Mouse (Mus musculus) T-helper 1 cell (primary cell): ENCODE results near the gene Ap4m1.
"Not testable (repeated sequence)": the region's sequence is repeated elsewhere in the genome, so short reads cannot be mapped to it uniquely, and the experiment has no call there.

Experiments used
- in situ Hi-C: fragments of 300-600 bp; cut with MboI, MseI; formaldehyde crosslinking; loops from one replicate; pipeline ENCODE4 v1.15.1; 2025; ENCODE audit warnings: high pct_unique_total_duplicates

Gene Ap4m1

DNA sequence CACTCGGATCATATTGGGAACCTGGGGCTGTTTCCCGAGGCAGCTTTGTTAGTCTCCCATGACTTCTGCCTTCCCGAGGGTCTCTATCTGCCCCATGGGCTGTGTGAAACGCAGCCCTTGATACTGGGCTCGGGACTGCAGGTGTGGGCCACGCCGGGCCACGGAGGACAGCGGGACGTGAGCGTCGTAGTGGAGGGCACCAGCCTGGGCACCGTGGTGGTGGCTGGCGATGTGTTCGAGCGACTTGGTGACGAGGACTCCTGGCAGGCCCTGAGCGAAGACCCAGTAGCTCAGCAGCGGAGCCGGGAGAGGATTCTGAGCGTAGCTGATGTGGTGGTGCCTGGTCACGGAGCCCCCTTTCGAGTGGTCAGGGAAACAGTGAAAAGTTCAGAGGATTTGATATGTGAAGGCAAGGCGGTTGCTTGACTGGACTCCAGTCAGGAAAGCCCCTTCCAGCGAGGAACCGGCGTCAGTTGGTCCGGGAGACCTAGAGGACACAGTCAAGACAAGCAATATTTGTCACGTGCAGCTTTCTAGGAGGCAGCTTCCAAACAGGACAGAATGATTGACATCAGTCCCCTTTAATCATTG, 23.0 kb downstream of the Ap4m1 start:
- in situ Hi-C loops, result loop anchor here (5.0 kb wide), 1 partner anchor 82 kb away; the partner anchor contains the start of gene Gm43720

DNA sequence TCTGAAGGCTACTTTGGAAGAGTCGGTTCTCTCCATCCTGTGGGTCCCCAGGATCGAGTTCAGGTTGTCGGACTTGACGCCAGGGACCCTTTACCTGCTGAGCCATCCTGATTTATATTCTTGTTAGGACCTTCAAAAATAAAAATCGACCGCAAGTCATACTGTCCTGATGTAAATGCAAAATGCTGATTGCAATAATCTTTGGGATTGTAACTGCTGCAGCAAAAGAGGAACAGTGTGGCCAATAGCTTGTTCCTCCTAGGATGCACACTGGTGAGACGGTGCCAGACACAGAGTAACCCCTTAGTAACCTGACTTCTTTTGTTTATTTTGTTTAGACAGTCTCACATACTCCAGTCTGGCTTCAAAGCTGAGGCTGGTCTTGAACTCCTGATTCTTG, 23.7 kb downstream of the Ap4m1 start:
- in situ Hi-C loops, result no loop called here

GRCm38 (mm10) chr5:138199576-138199975, 27.8 kb downstream of the Ap4m1 start:
- in situ Hi-C loops, result no loop called here

DNA sequence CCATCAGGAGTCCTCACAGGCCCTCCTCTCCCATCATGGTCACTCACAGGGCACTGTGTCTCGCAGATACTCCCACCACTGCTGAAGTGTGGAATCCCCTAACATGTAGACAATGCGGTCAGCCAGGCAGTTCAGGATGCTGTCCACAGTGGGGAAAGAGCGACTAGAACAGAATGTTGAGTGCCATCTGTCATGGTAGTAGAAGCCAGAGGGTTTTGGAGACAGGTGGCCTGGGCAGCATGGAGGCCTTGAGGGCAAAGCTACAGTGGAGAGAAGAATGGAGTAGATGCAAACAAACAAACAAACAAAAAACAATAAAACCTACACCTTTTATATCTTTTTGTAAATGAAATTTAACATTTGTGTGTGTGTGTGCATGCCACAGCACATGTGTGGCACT, 30.3 kb downstream of the Ap4m1 start:
- in situ Hi-C loops, result no loop called here

DNA sequence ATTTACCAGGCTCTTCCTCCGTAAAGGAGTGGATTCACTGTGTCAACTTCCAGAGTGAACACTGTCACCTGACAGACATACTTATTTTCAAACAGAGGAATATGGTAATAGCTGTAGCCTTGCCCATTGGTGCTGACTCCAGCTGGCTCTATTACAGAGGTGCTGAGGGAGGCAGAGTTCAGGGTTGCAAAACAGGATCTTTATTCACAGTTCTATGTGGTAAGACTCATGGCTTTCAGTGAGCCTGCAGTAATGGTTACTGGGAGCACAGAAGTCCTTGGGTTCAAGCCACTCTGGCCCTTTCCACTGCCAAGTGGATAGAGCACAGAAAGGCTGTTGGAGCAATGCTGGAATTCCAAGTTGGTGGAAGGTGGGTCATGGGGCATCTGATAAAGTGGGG, 35.5 kb downstream of the Ap4m1 start:
- in situ Hi-C loops, result loop anchor here (5.0 kb wide), 1 partner anchor 445 kb away; no protein-coding TSS in a partner anchor

GRCm38 (mm10) chr5:138207873-138208272, 36.1 kb downstream of the Ap4m1 start:
- in situ Hi-C loops, result loop anchor here (5.0 kb wide), 1 partner anchor 444 kb away; no protein-coding TSS in a partner anchor

DNA sequence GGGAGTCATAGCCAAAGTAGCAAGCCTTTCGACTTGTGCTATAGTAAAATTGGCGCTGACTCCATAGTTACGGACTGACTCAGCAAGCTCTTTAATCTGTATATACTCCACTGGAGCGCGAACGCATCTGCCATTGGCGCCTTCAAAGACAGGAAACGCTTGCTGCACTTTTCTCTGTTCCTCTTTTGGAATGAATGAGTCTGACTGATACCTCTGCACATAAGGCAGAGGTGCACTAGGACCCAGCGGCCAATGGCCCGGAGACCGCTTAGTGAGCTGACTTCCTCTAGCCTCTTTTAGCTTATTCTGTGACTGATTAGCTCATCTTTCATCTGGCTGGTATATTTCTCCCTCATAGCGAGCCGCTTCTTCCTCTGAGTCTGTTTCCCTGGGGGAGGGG, 44.8 kb downstream of the Ap4m1 start:
- in situ Hi-C loops, result not testable (repeated sequence)

DNA sequence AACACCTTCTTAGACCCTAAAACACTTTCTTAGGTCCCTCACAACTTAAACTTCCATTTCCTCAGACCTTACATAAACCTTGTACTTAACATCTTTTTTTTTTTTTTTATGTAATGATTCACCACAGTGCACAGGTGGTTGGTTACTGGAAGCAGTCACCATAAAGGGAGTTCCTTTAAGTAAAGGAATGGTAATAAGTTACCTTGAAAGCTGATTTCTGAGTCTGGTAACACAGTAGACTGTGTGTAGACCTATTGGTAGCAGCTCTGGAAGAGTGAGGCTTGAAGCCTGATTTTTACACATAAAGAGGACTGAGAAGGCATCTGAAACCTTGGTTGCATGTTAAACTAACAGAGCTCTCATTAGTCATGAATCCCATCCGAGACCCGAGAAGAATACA, 48.1 kb downstream of the Ap4m1 start:
- in situ Hi-C loops, result no loop called here

DNA sequence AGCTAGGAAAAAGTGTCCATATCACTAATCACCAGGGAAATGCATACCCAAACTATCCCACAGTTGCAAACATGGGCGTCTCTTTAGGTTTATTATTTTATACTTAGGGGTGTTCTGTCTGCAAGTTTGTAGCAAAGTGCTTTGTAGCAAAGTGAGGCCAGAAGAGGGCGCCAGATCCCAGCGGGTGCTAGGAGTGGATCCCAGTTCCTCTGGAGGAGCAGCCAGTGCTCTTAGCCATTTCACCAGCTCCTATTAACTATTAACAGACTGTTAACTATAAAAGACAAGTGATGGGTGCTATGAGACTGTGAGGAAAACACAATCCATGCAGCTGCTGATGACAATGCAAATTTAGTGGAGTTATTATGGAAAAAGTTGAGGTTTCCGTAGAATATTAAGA, 50.3 kb downstream of the Ap4m1 start:
- in situ Hi-C loops, result no loop called here

GRCm38 (mm10) chr5:138223287-138223686, 51.5 kb downstream of the Ap4m1 start:
- in situ Hi-C loops, result no loop called here

DNA sequence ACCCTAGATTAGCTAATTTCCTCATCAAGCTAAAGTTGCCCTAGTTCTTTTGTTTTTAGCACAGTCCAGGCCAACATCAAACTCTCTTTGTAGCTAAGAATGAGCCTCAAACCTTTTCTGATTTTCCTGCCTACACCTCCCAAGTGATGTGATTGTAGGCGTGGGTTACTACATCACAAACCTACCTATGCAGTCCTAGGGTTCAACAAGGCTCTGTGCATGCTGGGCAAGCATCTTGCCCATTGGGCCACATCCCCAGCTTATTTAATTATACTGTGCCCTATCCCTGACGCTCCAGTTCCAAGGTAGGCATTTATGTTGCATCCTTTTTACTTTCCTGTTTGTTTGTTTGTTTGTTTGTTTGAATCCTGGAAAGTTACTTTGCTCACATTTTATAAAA, 53.9 kb downstream of the Ap4m1 start, which contains the start of gene Nxpe5:
Nxpe5 (plus strand) TSS at position 199 of the 400 bp plus-strand sequence.
- in situ Hi-C loops, result no loop called here

GRCm38 (mm10) chr5:138226491-138226890, 54.7 kb downstream of the Ap4m1 start:
- in situ Hi-C loops, result no loop called here

DNA sequence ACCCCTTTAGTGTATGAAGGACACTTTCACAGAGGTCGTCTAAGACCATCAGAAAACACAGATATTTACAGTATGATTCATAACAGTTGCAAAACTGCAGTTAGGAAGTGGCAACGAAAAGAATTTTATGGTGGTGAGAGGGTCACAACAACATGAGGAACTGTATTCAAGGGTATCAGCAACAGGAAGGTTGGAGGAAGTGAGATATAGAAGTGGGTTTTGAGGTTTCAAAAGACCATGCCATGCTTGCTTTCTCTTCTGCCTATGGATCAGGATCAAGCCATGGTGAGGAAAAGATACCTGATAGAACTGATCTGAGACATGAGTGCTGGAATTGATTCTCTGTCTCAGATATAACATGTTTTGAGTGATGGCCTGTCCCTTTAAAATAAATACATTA, 55.6 kb downstream of the Ap4m1 start:
- in situ Hi-C loops, result no loop called here

GRCm38 (mm10) chr5:138228026-138228425, 56.2 kb downstream of the Ap4m1 start:
- in situ Hi-C loops, result no loop called here

DNA sequence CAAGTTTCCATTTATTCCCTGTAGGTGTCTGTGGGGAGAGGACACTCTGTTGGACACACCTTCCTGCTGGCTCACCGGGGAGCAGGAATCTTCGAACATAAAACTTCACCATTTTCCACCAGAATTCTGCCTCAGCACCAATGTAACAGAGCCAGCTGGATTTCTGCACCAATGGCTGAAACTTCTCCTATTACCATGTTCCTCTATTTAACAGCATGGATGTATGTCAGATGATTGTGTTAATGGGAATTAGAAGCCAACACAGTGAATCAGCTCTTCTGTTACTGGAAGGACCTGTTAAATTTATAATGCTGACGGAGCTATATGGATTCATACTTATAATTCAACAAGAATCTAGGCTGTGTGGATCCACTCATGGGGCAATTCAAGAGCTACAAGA, 57.7 kb downstream of the Ap4m1 start:
- in situ Hi-C loops, result no loop called here
